Mouse (Mus musculus): ENCODE results near the gene Arhgdia. TPM values are rescaled to one million over a fixed set of nuclear protein-coding genes. Genes with fewer than 3 reads are reported as not detected.

Arhgdia gene
- polyA plus RNA-seq, 1 experiment from 2014 or later: 435 TPM

DNA sequence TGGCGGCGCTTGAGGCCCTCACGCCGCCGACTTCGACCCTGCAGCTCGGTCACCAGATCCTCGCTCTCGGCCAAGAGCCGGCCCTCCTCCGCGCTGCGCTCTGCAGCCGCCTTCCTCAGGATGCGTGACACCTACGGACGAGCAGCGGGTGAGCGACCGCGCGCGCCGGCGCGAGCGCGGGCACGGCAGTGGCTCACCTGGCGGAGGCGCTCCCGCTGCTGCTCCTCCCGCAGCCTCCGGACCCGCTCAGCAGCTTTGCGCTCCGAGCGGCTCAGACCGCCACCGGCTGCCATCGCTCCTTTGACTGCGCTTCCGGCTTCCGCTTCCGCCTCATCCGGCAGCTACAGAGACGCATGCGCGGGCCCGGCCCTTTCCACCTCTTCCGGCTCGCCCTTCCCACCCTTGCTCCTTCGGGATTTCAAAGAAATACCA, 43.3 kb upstream of the Arhgdia start:
- peak; percentile 83 for DNase-seq (ENCODE audit: low spot score)
- Histone ChIP-seq H3K9me3 (ENCODE audit: control insufficient read depth, low read length) (no peaks in the 10 kb centered on the region), H3K27me3 (ENCODE audit: control insufficient read depth, insufficient read depth, low read length) (no peaks in the 10 kb centered on the region), H3K4me2 (replicated peaks) (peak overlapping the region; percentile 95), H3K36me3 (replicated peaks; ENCODE audit: control insufficient read depth, insufficient read depth) (peaks cover 63% of the 10 kb centered on the region), H3K9ac (peak overlapping the region; percentile 69), H3K4me1 (replicated peaks; ENCODE audit: control insufficient read depth, insufficient read depth, low read length) (peaks cover 26% of the 10 kb centered on the region), H3K4me3 (replicated peaks; ENCODE audit: low read length) (peak overlapping the region; percentile 76), H3K27ac (peak overlapping the region; percentile 66)
- ATAC-seq (ENCODE audit: low FRiP score): peak; percentile 81
- WGBS: under 1% methylated on average over 45 of the region's 53 CpGs

DNA sequence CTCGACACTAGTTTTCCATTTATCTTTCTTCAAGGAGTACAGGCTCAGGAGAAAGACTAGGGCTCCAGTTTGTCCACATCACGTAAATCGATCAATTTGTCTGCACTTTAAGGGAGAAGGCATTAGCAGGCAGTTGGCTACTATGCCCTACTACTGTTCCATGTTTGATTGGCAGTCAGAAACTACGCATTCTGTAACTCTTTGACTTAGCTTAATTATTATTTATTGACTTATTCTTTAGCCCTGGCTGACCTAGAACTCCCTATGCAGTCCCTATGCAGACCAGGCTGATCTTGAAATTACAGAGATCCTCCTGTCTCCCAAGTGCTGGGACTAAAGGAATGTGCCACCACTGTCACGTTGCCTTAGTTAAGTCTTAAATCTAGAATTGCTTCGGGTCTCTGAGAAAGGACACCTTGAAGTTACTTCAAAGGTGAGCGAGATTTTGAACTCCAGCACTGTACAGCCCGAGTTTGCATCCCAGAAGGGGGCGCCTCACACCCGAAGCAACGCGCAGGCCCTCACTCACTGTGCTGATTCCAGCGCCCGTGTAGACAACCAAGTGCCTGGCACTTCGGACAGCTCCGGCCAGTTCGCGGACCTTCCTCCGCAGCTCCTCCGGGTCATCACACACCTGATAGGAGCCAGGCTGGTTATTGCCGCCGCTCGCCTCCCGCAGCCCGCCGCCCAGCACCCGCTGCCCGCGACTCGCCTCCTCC, 42.7 kb upstream of the Arhgdia start:
- H3K27ac ChIP-seq: peak overlapping the region; percentile 66
- H3K4me1 ChIP-seq (replicated peaks; ENCODE audit: control insufficient read depth, insufficient read depth, low read length): peaks cover 20% of the 10 kb centered on the region
- peak overlapping the region; percentile 95 for H3K4me2 ChIP-seq (replicated peaks)
- DNase-seq (ENCODE audit: low spot score) (peak; percentile 45), ATAC-seq (ENCODE audit: low FRiP score) (no peak)
- H3K9ac ChIP-seq: peak overlapping the region; percentile 69
- no peaks in the 10 kb centered on the region for H3K27me3 ChIP-seq (ENCODE audit: control insufficient read depth, insufficient read depth, low read length)
- WGBS: 13% methylated on average over 28 of the region's 30 CpGs
- H3K9me3 ChIP-seq (ENCODE audit: control insufficient read depth, low read length): no peaks in the 10 kb centered on the region
- peaks cover 64% of the 10 kb centered on the region for H3K36me3 ChIP-seq (replicated peaks; ENCODE audit: control insufficient read depth, insufficient read depth)
- peak overlapping the region; percentile 76 for H3K4me3 ChIP-seq (replicated peaks; ENCODE audit: low read length)

DNA sequence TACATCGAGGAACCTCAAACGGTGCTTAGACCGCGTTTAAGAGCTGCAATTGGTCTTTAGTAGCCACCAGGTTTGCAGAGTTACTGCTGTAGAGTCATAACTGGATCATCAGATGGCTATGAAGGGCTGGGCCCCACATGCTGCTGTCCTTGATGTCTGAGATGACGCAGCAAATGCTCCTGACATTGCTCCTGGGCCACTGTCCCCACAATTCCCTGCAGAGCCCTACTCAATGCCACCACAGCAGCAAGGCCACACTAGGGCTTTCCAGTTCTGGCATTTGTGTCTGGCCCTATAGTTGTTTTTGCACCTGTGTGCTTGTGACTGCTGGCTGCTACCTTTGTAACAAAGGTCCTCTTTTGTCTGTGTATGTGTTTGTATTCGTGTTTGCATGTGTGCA, 41.4 kb upstream of the Arhgdia start:
- Histone ChIP-seq H3K9me3 (ENCODE audit: control insufficient read depth, low read length) (no peaks in the 10 kb centered on the region), H3K27ac (no peak overlapping the region), H3K27me3 (ENCODE audit: control insufficient read depth, insufficient read depth, low read length) (no peaks in the 10 kb centered on the region), H3K36me3 (replicated peaks; ENCODE audit: control insufficient read depth, insufficient read depth) (peaks cover 66% of the 10 kb centered on the region), H3K9ac (no peak overlapping the region), H3K4me1 (replicated peaks; ENCODE audit: control insufficient read depth, insufficient read depth, low read length) (peaks cover 20% of the 10 kb centered on the region), H3K4me3 (replicated peaks; ENCODE audit: low read length) (no peak overlapping the region), H3K4me2 (replicated peaks) (no peak overlapping the region)
- no peak for ATAC-seq (ENCODE audit: low FRiP score)
- no peak for DNase-seq (ENCODE audit: low spot score)
- 92% methylated on average over 6 of the region's 6 CpGs for WGBS

DNA sequence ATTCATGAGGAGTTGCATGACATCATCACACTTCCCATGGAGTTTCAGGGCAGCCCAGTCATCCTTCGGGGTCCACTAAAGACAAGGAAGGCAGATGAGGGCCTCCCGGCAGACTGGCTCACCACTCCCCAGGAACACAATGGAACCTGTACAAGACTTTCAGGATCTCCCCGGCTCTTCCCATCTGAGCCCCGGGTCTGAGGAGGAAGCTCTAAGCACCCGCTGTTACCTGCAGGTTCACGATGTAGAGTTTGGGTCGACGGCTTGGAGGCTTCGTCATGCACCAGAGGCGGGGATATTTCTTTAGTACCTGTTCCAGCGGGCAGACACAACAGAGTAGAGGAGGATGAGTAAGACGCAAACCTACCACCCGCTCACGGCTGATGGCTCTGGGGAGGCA, 38.8 kb upstream of the Arhgdia start:
- H3K36me3 ChIP-seq (replicated peaks; ENCODE audit: control insufficient read depth, insufficient read depth): peaks cover 60% of the 10 kb centered on the region
- H3K9me3 ChIP-seq (ENCODE audit: control insufficient read depth, low read length): no peaks in the 10 kb centered on the region
- WGBS: 95% methylated on average over 14 of the region's 14 CpGs
- no peak overlapping the region for H3K27ac ChIP-seq
- H3K4me3 ChIP-seq (replicated peaks; ENCODE audit: low read length): no peak overlapping the region
- ATAC-seq (ENCODE audit: low FRiP score): no peak
- DNase-seq (ENCODE audit: low spot score): no peak
- no peaks in the 10 kb centered on the region for H3K27me3 ChIP-seq (ENCODE audit: control insufficient read depth, insufficient read depth, low read length)
- H3K4me1 ChIP-seq (replicated peaks; ENCODE audit: control insufficient read depth, insufficient read depth, low read length): peaks cover 33% of the 10 kb centered on the region
- H3K4me2 ChIP-seq (replicated peaks): no peak overlapping the region
- H3K9ac ChIP-seq: no peak overlapping the region

DNA sequence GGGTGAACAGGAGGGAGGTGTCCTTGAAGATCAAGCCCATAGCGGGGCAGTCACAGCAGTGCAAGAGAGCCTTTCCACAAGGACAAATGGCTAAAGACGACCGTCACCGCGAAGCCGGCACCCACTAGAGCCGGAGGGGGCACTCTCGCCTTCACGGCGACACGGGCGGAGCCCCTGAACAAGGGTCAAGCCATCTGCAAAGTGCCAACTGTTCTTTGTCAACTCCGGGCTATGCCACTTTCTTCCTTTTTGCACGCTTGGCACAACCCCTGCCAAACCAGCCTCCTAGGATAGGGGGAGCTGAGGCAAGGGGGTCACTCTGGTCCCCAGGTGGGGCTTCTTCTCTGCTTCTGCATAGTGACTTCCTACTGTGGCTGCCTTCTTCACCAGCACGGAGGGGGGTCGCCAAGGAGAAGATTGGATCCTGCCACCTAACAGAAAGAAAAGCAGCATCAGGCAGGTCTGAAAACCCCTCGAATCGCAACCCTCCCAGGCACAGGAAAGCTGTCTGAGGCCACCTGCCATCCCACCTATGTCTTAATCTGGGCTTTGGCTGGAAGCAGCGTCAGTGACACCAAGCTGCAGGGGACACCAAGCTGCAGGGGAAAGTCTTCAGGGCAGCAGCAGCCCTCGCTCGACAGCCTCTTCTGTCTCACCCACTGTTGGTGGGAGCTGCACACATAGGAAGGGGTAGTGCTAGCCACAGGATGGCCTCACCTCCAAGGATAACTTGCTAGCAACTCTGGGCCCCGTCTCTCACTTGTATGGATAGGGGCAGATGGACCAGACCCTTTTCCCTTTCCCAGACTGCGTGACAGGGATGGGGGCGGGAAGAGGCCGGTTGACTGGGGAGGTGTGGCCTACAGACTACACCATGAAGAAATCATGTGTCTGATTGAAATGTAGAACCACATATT, 37.5 kb upstream of the Arhgdia start:
- H3K27ac ChIP-seq: 0 out of 2 replicates have a peak overlapping the region, but pooled peaks have one; percentile 4
- no peak overlapping the region for H3K4me3 ChIP-seq (replicated peaks; ENCODE audit: low read length)
- H3K4me2 ChIP-seq (replicated peaks): no peak overlapping the region
- no peak overlapping the region for H3K9ac ChIP-seq
- H3K9me3 ChIP-seq (ENCODE audit: control insufficient read depth, low read length): no peaks in the 10 kb centered on the region
- no peak for DNase-seq (ENCODE audit: low spot score)
- 93% methylated on average over 25 of the region's 25 CpGs for WGBS
- no peak for ATAC-seq (ENCODE audit: low FRiP score)
- H3K27me3 ChIP-seq (ENCODE audit: control insufficient read depth, insufficient read depth, low read length): no peaks in the 10 kb centered on the region
- H3K36me3 ChIP-seq (replicated peaks; ENCODE audit: control insufficient read depth, insufficient read depth): peaks cover 67% of the 10 kb centered on the region
- peaks cover 25% of the 10 kb centered on the region for H3K4me1 ChIP-seq (replicated peaks; ENCODE audit: control insufficient read depth, insufficient read depth, low read length)

DNA sequence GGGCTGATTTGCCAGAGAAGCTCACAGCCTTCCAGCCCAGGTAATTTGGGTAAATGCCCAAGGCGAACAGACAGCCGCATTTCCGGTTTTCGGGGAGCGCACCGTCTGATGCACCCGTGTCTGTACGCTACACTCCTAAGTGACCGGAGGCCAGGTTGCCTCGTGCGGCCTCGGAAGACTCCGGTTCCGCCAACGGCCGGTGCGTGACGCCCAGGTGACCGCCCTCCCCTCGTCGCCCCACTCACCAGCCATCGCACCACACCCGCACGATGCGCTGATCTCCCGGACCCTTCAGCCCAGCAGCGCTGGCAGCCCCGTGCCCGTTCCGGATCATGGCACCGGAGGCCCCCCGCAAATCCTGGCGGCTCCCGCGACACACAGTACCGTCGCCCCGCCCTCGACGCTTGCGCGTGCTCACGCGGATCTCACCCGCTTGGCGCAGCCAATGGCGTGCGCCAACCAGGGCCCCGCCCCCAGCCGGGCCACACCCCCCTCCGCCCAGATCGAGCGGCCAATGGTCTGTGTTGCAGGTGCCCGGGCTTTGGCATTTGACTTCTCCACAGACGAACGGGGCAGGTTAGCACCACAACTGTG, 36.2 kb upstream of the Arhgdia start, which contains the start of gene Pcyt2:
Gene Pcyt2, minus strand, starts transcription at position 418 of the 594 bp plus-strand sequence.
- peak; percentile 92 for DNase-seq (ENCODE audit: low spot score)
- H3K36me3 ChIP-seq (replicated peaks; ENCODE audit: control insufficient read depth, insufficient read depth): peaks cover 70% of the 10 kb centered on the region
- 1% methylated on average over 56 of the region's 56 CpGs for WGBS

DNA sequence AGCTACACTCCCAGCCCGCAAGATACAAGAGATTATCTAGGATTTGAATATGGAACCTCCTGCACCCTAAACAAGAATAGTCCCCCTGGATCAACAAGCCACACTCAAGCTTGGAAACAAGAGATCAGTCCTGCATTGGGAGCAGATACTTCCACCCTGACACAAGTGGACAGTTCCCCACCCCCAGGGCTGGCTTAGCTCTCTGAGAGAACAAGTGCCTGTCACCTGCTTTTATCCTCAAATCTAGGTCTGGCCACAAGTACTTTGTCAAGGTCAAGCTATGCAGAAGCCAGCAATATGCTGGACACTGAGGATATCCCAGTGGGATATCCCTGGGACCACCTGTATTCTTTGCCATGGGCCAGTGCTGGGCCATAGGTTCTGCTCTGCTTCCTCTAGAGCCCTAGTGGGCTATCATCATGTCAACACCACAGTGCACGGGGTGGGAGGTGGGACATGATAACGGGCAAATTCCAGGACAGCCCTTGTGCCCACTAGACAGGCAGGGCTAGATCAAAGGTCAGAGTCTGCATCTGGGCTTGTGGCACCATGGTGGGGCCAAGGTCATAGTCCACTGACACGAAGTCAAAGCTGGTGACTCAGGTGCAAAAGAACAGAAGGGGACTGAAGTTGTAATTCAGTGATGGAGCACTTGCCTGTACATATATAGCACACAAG, 35.3 kb upstream of the Arhgdia start:
- ATAC-seq (ENCODE audit: low FRiP score) (no peak), DNase-seq (ENCODE audit: low spot score) (no peak)
- Histone ChIP-seq H3K27ac (peak overlapping the region; percentile 84), H3K9ac (peak overlapping the region; percentile 78), H3K4me2 (replicated peaks) (peak overlapping the region; percentile 80), H3K9me3 (ENCODE audit: control insufficient read depth, low read length) (no peaks in the 10 kb centered on the region), H3K27me3 (ENCODE audit: control insufficient read depth, insufficient read depth, low read length) (no peaks in the 10 kb centered on the region), H3K4me3 (replicated peaks; ENCODE audit: low read length) (peak overlapping the region; percentile 80), H3K36me3 (replicated peaks; ENCODE audit: control insufficient read depth, insufficient read depth) (peaks cover 72% of the 10 kb centered on the region), H3K4me1 (replicated peaks; ENCODE audit: control insufficient read depth, insufficient read depth, low read length) (peaks cover 18% of the 10 kb centered on the region)
- 53% methylated on average over 4 of the region's 4 CpGs for WGBS

More for the DNA sequence above, 36.2 kb upstream of the Arhgdia start, which contains the start of gene Pcyt2:
- Histone ChIP-seq H3K4me2 (replicated peaks) (peak within 1 kb of the TSS; percentile 80), H3K9ac (peak within 1 kb of the TSS; percentile 78), H3K4me3 (replicated peaks; ENCODE audit: low read length) (peak within 1 kb of the TSS; percentile 80), H3K27ac (peak within 1 kb of the TSS; percentile 84), H3K4me1 (replicated peaks; ENCODE audit: control insufficient read depth, insufficient read depth, low read length) (peaks cover 18% of the 10 kb centered on the region), H3K9me3 (ENCODE audit: control insufficient read depth, low read length) (no peaks in the 10 kb centered on the region), H3K27me3 (ENCODE audit: control insufficient read depth, insufficient read depth, low read length) (no peaks in the 10 kb centered on the region)
- ATAC-seq (ENCODE audit: low FRiP score): peak; percentile 95

DNA sequence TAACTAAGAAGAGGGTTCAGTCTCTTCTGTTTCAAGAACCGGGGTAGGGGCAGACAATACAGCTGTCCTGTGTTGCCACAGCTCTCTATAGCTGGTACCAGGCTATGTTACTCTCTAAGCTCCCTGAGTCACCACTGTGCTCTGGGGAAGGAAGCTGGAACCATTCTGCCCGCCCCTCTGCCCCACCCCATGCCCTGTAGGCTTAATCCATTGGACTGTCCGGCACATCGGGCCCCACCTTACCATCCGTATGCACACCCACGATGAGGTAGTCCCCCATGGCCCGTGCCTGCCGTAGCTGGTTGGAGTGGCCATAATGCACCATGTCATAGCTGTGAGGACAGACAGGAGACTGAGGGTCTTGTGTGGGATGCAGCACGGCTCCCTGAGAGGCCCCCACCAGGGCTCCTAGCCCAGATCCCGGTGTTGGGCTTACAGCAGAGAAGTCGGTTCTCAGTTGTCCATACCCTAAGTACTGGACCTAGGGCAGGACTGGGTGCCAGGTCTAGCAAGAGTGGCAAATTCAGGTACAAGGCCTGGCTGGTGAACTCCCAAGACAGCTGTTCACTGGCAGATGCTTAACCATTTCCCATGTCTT, 34.3 kb upstream of the Arhgdia start:
- H3K4me3 ChIP-seq (replicated peaks; ENCODE audit: low read length): 0 out of 2 replicates have a peak overlapping the region, but pooled peaks have one; percentile 80
- H3K27ac ChIP-seq: no peak overlapping the region
- no peaks in the 10 kb centered on the region for H3K27me3 ChIP-seq (ENCODE audit: control insufficient read depth, insufficient read depth, low read length)
- ATAC-seq (ENCODE audit: low FRiP score) (no peak), DNase-seq (ENCODE audit: low spot score) (no peak)
- H3K4me1 ChIP-seq (replicated peaks; ENCODE audit: control insufficient read depth, insufficient read depth, low read length): peaks cover 18% of the 10 kb centered on the region
- no peak overlapping the region for H3K9ac ChIP-seq
- H3K36me3 ChIP-seq (replicated peaks; ENCODE audit: control insufficient read depth, insufficient read depth): peaks cover 72% of the 10 kb centered on the region
- 0 out of 2 replicates have a peak overlapping the region, but pooled peaks have one; percentile 80 for H3K4me2 ChIP-seq (replicated peaks)
- no peaks in the 10 kb centered on the region for H3K9me3 ChIP-seq (ENCODE audit: control insufficient read depth, low read length)
- 92% methylated on average over 11 of the region's 11 CpGs for WGBS

All from hindbrain, embryonic 14.5 days (tissue).